Mouse (Mus musculus): ENCODE measurements around the gene Gm3636.
"Not testable (repeated sequence)": the region's sequence is repeated elsewhere in the genome, so short reads cannot be mapped to it uniquely, and the experiment has no call there.

The Gm3636 gene

GRCm38 (mm10) chr14:6742232-6742631, at the start of gene Gm3636:
Gene Gm3636, minus strand, starts transcription at chr14:6742332.
- DNase-seq: not testable (repeated sequence)

DNA sequence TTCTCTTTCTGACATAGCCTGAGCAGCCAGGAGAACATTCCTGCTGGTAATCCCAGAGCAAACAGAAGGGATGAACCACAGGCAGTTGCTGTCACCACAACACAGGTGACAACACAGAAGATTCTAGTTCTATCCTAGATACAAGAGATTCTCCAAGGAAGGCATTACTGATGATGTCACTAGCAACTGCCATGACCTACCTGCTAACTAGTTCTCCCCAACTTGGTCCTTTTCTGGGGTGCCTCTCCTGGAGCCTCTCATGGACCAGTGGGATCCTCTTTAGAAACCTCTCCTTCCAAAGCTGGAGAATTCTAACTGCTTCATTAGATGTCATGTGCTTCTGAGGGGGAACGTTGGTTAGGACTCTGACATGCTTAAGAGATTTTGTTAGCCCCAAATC, 32.2 kb upstream of the Gm3636 start, which contains the start of gene Gm8362:
TSS of gene Gm8362 (minus strand) at position 101 of the 400 bp plus-strand sequence.
- not testable (repeated sequence) for DNase-seq

GRCm38 (mm10) chr14:6757231-6757536, 15.1 kb upstream of the Gm3636 start:
- not testable (repeated sequence) for DNase-seq

GRCm38 (mm10) chr14:6756384-6757230, 14.5 kb upstream of the Gm3636 start:
- DNase-seq: peak; percentile 22

DNA sequence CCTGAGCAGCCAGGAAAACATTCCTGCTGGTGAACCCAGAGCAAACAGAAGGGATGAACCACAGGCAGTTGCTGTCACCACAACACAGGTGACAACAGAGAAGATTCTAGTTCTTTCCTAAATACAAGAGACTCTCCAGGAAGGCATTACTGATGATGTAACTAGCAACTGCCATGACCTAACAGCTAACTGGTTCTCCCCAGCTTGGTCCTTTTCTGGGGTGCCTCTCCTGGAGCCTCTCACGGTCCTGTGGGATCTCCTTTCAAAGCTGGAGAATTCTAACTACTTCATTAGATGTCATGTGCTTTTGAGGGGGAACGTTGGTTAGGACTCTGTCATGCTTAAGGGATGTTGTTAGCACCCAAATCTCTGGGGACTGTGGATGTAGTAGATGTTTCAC, 22.0 kb downstream of the Gm3636 start, which contains the start of gene Gm8050:
TSS of gene Gm8050 (minus strand) at position 101 of the 400 bp plus-strand sequence.
- not testable (repeated sequence) for DNase-seq
